Mouse (Mus musculus): ENCODE data around the gene Ccnk.

DNA sequence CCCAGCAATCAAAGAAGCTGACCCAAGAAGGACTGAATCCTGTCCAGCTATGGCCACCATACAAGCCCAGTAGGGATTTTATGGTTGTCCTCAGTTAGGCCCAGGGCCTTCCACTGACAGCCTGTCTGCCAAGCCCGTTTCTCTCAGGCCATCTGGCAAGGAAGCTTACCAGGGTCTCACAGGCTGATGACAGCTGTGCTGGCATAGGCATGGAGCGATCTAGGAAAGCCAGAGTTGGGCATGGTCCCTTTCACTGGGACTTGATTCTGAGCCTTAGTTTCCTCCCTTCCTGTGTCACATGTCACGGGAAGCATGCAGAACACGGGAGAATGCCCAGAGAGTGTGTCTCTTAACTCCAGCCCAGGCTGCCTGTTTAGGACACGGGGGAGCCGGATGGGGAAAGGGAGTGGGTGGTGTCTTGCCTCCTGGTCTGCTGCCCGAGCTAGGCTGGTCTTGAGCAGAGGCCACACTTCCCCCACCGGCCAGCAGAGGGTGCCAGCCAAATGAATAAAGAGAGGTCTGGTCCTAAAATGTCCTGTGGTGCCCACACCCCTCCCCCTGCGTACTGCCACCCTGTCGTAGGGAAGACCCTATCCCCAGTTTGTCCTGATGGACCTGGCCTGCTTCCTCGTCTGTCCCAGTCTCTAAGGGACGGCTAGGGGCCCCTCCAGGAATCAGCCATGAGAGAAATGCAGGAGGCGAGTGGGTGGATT lies 29.5 kb downstream of the Ccnk start:
- TF ChIP-seq FLI1 (IDR thresholded peaks at IDR 0.05; ENCODE audit: low read length) = no peak
- TF ChIP-seq GATA1 (IDR thresholded peaks at IDR 0.05; ENCODE audit: borderline replicate concordance, low read length) = no peak
